Mouse (Mus musculus) CH12.LX (cell line): ENCODE measurements around the gene Ccdc28b. TPM values are rescaled to one million over a fixed set of nuclear protein-coding genes. Genes with fewer than 3 reads are reported as not detected.
A peak's percentile ranks its signal among the peaks of the same experiment; 100 is the strongest.

Experiments used
- DNase-seq: peaks from one replicate; pipeline ENCODE4 v3.0.0-alpha.2; 2013; ENCODE audit errors: extremely low read depth
- H3K27ac ChIP-seq: 2 replicates; pipeline ENCODE4 v1.5.1; 2012; ENCODE audit warnings: low read depth, mild to moderate bottlenecking, control low read depth, moderate library complexity; ENCODE audit not compliant: insufficient read depth
- H3K27me3 ChIP-seq: replicated peaks from 2 replicates; pipeline ENCODE3; 2012; ENCODE audit warnings: inconsistent platforms
- H3K36me3 ChIP-seq, 2 experiments: replicated peaks in 1 of 2; 2 replicates each; pipeline versions ENCODE3 to v1.6.1; 2012; ENCODE audit warnings: inconsistent platforms in 1 of 2, low read length in 1 of 2, mild to moderate bottlenecking in 1 of 2, mixed read lengths in 1 of 2, moderate library complexity in 1 of 2; ENCODE audit not compliant: control insufficient read depth in 1 of 2, insufficient read depth in 1 of 2
- H3K4me1 ChIP-seq, 2 experiments: 2 replicates each; pipeline ENCODE4 v1.6.1; 2012; ENCODE audit warnings: inconsistent platforms in 1 of 2, moderate library complexity in 1 of 2; ENCODE audit not compliant: insufficient read depth in 2 of 2, control insufficient read depth in 1 of 2
- H3K4me2 ChIP-seq: 2 replicates; pipeline ENCODE4 v1.6.1; 2012; ENCODE audit warnings: low read depth, mild to moderate bottlenecking, control low read depth; ENCODE audit not compliant: poor library complexity, insufficient read depth, severe bottlenecking
- H3K4me3 ChIP-seq, 3 experiments: fragments of 150-350 bp in 1 of 3; sonication (generic) in 1 of 3; replicated peaks in 1 of 3; 2 replicates each; pipeline versions ENCODE3 to v1.5.1; 2011 to 2012; ENCODE audit warnings: low read depth in 2 of 3, low read length in 2 of 3, mild to moderate bottlenecking in 2 of 3, moderate library complexity in 2 of 3, control low read depth in 1 of 3, improper control_type of control experiment in 1 of 3, inconsistent platforms in 1 of 3, mixed read lengths in 1 of 3; ENCODE audit not compliant: poor library complexity in 1 of 3
- H3K79me2 ChIP-seq: replicated peaks from 2 replicates; pipeline ENCODE4 v1.6.1; 2012; ENCODE audit warnings: mild to moderate bottlenecking, moderate library complexity; ENCODE audit not compliant: control insufficient read depth, poor library complexity, insufficient read depth, severe bottlenecking; ENCODE audit errors: extremely low read depth
- H3K9ac ChIP-seq: 2 replicates; pipeline ENCODE4 v1.6.1; 2012; ENCODE audit warnings: low read depth, mild to moderate bottlenecking, control low read depth, moderate library complexity; ENCODE audit not compliant: insufficient read depth
- H3K9me3 ChIP-seq: replicated peaks from 2 replicates; pipeline ENCODE3; 2012; ENCODE audit warnings: low read length, inconsistent platforms, mixed read lengths
- BHLHE40 ChIP-seq: IDR thresholded peaks from 2 replicates; pipeline ENCODE4 v1.6.1; 2011; ENCODE audit warnings: mild to moderate bottlenecking, low read depth, low read length, improper control_type of control experiment
- CHD1 ChIP-seq: IDR thresholded peaks from 2 replicates; pipeline ENCODE4 v1.6.1; 2012; ENCODE audit warnings: low read depth, low read length, improper control_type of control experiment, inconsistent platforms
- CHD2 ChIP-seq: IDR thresholded peaks from 2 replicates; pipeline ENCODE4 v1.6.1; 2011; ENCODE audit warnings: low read length, improper control_type of control experiment
- CTCF ChIP-seq, 2 experiments: IDR thresholded peaks in 1 of 2; conservative IDR thresholded peaks in 1 of 2; 2 replicates each; pipeline ENCODE4 v1.5.1; 2011 to 2012; ENCODE audit warnings: low read depth in 2 of 2, low read length in 2 of 2, improper control_type of control experiment in 1 of 2, inconsistent platforms in 1 of 2, mild to moderate bottlenecking in 1 of 2, moderate library complexity in 1 of 2
- ELF1 ChIP-seq: IDR thresholded peaks from 2 replicates; pipeline ENCODE4 v1.6.1; 2014; ENCODE audit warnings: low read depth, mild to moderate bottlenecking, inconsistent platforms, low read length, improper control_type of control experiment
- EP300 ChIP-seq: IDR thresholded peaks from 2 replicates; pipeline ENCODE4 v1.6.1; 2011; ENCODE audit warnings: low read length, improper control_type of control experiment
- HCFC1 ChIP-seq: IDR thresholded peaks from 2 replicates; pipeline ENCODE4 v1.6.1; 2012; ENCODE audit warnings: low read depth, mild to moderate bottlenecking, inconsistent platforms, low read length, improper control_type of control experiment
- MAFK ChIP-seq: IDR thresholded peaks from 2 replicates; pipeline ENCODE4 v1.6.1; 2011; ENCODE audit warnings: low read length, improper control_type of control experiment; ENCODE audit not compliant: insufficient replicate concordance
- MEF2A ChIP-seq: IDR thresholded peaks from 2 replicates; pipeline ENCODE4 v1.6.1; 2014; ENCODE audit warnings: low read depth, mild to moderate bottlenecking, inconsistent platforms, low read length, improper control_type of control experiment, borderline replicate concordance
- MYC ChIP-seq: IDR thresholded peaks from 2 replicates; pipeline ENCODE4 v1.6.1; 2011; ENCODE audit warnings: low read depth, mild to moderate bottlenecking, improper control_type of control experiment, low read length
- NRF1 ChIP-seq: IDR thresholded peaks from 2 replicates; pipeline ENCODE4 v1.6.1; 2014; ENCODE audit warnings: low read depth, mild to moderate bottlenecking, inconsistent platforms, low read length, improper control_type of control experiment, moderate library complexity
- PAX5 ChIP-seq: IDR thresholded peaks from 2 replicates; pipeline ENCODE4 v1.6.1; 2012; ENCODE audit warnings: low read length, inconsistent platforms, mixed read lengths
- POLR2A ChIP-seq: IDR thresholded peaks from 2 replicates; pipeline ENCODE4 v1.6.1; 2011; ENCODE audit warnings: low read depth, mild to moderate bottlenecking, improper control_type of control experiment, low read length
- POLR2AphosphoS2 ChIP-seq: IDR thresholded peaks from 2 replicates; pipeline ENCODE4 v1.6.1; 2011; ENCODE audit warnings: low read depth, low read length, improper control_type of control experiment
- RAD21 ChIP-seq: IDR thresholded peaks from 2 replicates; pipeline ENCODE4 v1.6.1; 2011; ENCODE audit warnings: low read depth, mild to moderate bottlenecking, low read length, improper control_type of control experiment, moderate library complexity
- SMC3 ChIP-seq: IDR thresholded peaks from 2 replicates; pipeline ENCODE4 v1.6.1; 2011; ENCODE audit warnings: low read depth, low read length, improper control_type of control experiment
- TCF12 ChIP-seq: IDR thresholded peaks from 2 replicates; pipeline ENCODE4 v1.6.1; 2014; ENCODE audit warnings: low read depth, mild to moderate bottlenecking, inconsistent platforms, low read length, improper control_type of control experiment
- USF1 ChIP-seq: IDR thresholded peaks from 2 replicates; pipeline ENCODE4 v1.6.1; 2014; ENCODE audit warnings: low read depth, mild to moderate bottlenecking, inconsistent platforms, low read length, improper control_type of control experiment
- USF2 ChIP-seq: conservative IDR thresholded peaks from 2 replicates; pipeline ENCODE4 v1.6.1; 2011; ENCODE audit warnings: low read depth, low read length, improper control_type of control experiment
- ZKSCAN1 ChIP-seq: IDR thresholded peaks from 2 replicates; pipeline ENCODE4 v1.6.1; 2012; ENCODE audit warnings: low read depth, inconsistent platforms, low read length, improper control_type of control experiment, borderline replicate concordance
- ZMIZ1 ChIP-seq: IDR thresholded peaks from 2 replicates; pipeline ENCODE4 v1.6.1; 2012; ENCODE audit warnings: low read depth, mild to moderate bottlenecking, inconsistent platforms, low read length, improper control_type of control experiment
- ZNF384 ChIP-seq: IDR thresholded peaks from 2 replicates; pipeline ENCODE4 v1.6.1; 2012; ENCODE audit warnings: low read depth, low read length, improper control_type of control experiment, inconsistent platforms
- dilution Hi-C: fragments of 300-500 bp; cut with MboI; formaldehyde crosslinking; loops from 2 replicates; pipeline ENCODE4 v1.14.3; 2020; ENCODE audit warnings: low sequenced_read_pairs; ENCODE audit not compliant: extremely low pct_unique_long_range_greater_than_20kb, extremely low pct_ligation_motif_present
- in situ Hi-C: fragments of 300-500 bp; cut with MboI; formaldehyde crosslinking; loops from 3 replicates; pipeline ENCODE4 v1.14.3; 2019; ENCODE audit warnings: low sequenced_read_pairs, low pct_ligation_motif_present, low pct_unique_long_range_greater_than_20kb, mixed read lengths
- polyA plus RNA-seq: library from polyadenylated mRNA; unstranded; fragments of >175 nt; gene quantifications from 2 replicates; pipeline ENCODE4 v1.2.1, GENCODE M21; 2012; ENCODE audit warnings: low read depth; ENCODE audit not compliant: insufficient read length
- total RNA-seq, 2 experiments: library from RNA; depleted of rRNA; stranded (reverse); fragments of 300-350 nt in 1 of 2; fragments of >200 nt in 1 of 2; gene quantifications; 2 replicates each; pipeline ENCODE4 v1.2.3; 2012 to 2014

Ccdc28b gene
- total and polyA plus RNA-seq, 3 experiments, result 24.0 to 28.0 (median 27.3) TPM

- Histone ChIP-seq H3K4me2 (no peak overlapping the region), H3K79me2 (no peaks in the 10 kb centered on the region), H3K4me3 (peak overlapping the region in 1 of 3 experiments; percentile 17), H3K4me1 (peaks cover 21 to 85% of the 10 kb centered on the region in 2 experiments), H3K27me3 (no peaks in the 10 kb centered on the region), H3K9me3 (no peaks in the 10 kb centered on the region), H3K9ac (no peak overlapping the region), H3K36me3 (no peaks in the 10 kb centered on the region), H3K27ac (no peak overlapping the region)
- DNase-seq, result no peak
- dilution Hi-C loops (no loop called here), in situ Hi-C loops (no loop called here)
- no peak for TF ChIP-seq USF2
- TF ChIP-seq MAFK, result no peak
- TF ChIP-seq POLR2A, result no peak
- no peak for TF ChIP-seq MYC
- no peak for TF ChIP-seq ZMIZ1
- no peak for TF ChIP-seq NRF1
- TF ChIP-seq CTCF (conservative IDR thresholded peaks at IDR 0.05 in 1 of 2, IDR thresholded peaks at IDR 0.05 in 1 of 2; ENCODE audit: low read depth in 2 of 2, low read length in 2 of 2), result no peak
- TF ChIP-seq MEF2A, result no peak
- no peak for TF ChIP-seq USF1
- no peak for TF ChIP-seq HCFC1
- no peak for TF ChIP-seq SMC3
- TF ChIP-seq ELF1, result no peak
- TF ChIP-seq POLR2AphosphoS2, result no peak
- TF ChIP-seq BHLHE40, result no peak
- TF ChIP-seq TCF12, result no peak
- no peak for TF ChIP-seq CHD1
- TF ChIP-seq ZNF384, result no peak
- no peak for TF ChIP-seq PAX5
- no peak for TF ChIP-seq EP300
- no peak for TF ChIP-seq RAD21
Observed at GRCm38 (mm10) chr4:129572236-129573092, 51.3 kb downstream of the Ccdc28b start.

DNA sequence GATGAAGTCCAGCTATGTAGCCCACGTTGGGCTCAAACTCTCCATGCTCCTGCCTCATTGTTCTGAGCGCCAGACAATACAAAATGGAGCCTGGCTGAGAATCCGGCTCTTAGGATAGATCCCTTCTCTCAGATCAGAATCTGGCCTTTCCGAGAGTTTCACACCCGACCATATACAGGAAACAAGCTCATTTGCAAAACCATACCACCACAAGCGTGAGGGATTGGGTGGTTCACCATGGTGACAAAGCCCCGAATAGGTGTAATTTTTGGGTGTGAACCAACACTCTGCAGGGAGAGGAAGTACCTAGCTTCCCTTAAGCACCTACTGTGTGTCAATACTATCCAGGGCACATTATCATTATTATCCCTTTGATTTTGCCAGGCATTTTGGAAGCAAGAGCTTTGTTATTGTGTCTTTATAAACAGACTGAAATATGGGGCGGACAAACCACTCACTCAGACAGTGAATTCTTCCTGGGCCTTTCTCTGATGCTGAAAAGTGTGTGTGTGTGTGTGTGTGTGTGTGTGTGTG, 52.1 kb downstream of the Ccdc28b start:
- no peak overlapping the region for H3K9ac ChIP-seq
- no peak overlapping the region for H3K27ac ChIP-seq
- no peak overlapping the region for H3K4me3 ChIP-seq
- no peak for DNase-seq
- peak; percentile 76 for TF ChIP-seq ZKSCAN1
- TF ChIP-seq MEF2A, result no peak
- no peak for TF ChIP-seq CHD2
- peaks cover 21 to 76% of the 10 kb centered on the region in 2 experiments for H3K4me1 ChIP-seq
- no peak overlapping the region for H3K4me2 ChIP-seq
- dilution Hi-C loops, result no loop called here
- H3K9me3 ChIP-seq, result no peaks in the 10 kb centered on the region
- H3K36me3 ChIP-seq, result no peaks in the 10 kb centered on the region
- no peaks in the 10 kb centered on the region for H3K79me2 ChIP-seq
- H3K27me3 ChIP-seq, result no peaks in the 10 kb centered on the region
- in situ Hi-C loops, result no loop called here
